Mouse (Mus musculus) layer of hippocampus, adult 2 months (tissue): ENCODE results near the gene Gprc5a. TPM values are rescaled to one million over a fixed set of nuclear protein-coding genes. Genes with fewer than 3 reads are reported as not detected.

Experiments used
- DNase-seq, 2 experiments: peaks; one replicate each; pipeline ENCODE4 v3.0.0; 2022; ENCODE audit warnings: low spot score in 2 of 2
- H3K27ac ChIP-seq: fragments of 200-600 bp; 2 replicates; pipeline ENCODE4 v1.8.1; 2022
- H3K4me3 ChIP-seq: fragments of 200-600 bp; 2 replicates; pipeline ENCODE4 v1.8.1; 2022; ENCODE audit warnings: mild to moderate bottlenecking
- CTCF ChIP-seq: fragments of 200-600 bp; conservative IDR thresholded peaks from 2 replicates; pipeline ENCODE4 v1.8.1; 2022; ENCODE audit warnings: antibody characterized with exemption, mild to moderate bottlenecking, moderate library complexity
- long read RNA-seq, 2 experiments: library from polyadenylated mRNA; stranded (forward); transcript quantifications; one replicate each; pipeline ENCODE4 v2.0.0; 2021; ENCODE audit warnings: borderline mapping rate in 2 of 2
- total RNA-seq, 2 experiments: library from RNA; stranded (reverse); gene quantifications; 2 replicates each; pipeline ENCODE4 v1.2.3; 2021

Gene Gprc5a
- under 1 TPM in 1 of 2 experiments, not detected in 1; 0.41 TPM for total RNA-seq
- long read RNA-seq, experiment 1 = 0 reads
- long read RNA-seq, experiment 2 = 0 reads

DNA sequence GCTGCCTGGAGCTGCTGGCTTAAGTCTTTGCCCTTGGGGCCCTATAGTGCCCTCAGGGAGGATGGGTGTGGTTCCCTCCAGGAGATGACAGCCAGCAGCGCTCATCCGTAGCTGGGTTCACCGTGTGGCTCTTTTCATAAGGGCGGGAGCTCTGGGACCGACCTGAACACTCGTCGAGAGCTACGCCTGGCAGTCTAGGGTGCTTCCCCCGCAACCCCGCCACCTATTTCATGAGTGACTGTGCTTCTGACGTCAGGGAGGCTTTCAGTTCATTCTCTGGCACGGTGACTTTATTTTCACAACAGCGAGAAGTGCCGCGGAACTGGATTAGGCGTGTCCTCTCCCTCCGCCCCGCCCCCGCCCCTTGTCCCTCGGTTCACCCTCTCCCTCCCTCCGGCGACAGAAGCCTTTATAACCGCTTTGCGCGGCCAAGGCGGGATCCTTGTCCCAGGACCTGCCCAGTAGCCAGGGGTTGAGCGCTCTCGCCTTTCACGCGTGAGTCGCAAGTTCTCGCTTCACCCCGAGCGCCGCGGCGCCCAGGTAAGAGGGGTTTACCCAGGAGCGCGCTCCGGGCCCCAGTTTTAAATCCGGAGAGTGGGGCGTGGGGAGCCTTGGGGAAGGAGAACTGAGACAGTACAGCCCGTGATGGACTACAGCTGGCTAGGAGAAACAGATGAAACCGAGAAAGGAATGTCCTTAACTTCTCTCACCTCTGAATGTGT lies at the start of gene Gprc5a:
Gene Gprc5a, plus strand, starts transcription at position 416 of the 722 bp plus-strand sequence.
- no peak for TF ChIP-seq CTCF
- DNase-seq = no peak

DNA sequence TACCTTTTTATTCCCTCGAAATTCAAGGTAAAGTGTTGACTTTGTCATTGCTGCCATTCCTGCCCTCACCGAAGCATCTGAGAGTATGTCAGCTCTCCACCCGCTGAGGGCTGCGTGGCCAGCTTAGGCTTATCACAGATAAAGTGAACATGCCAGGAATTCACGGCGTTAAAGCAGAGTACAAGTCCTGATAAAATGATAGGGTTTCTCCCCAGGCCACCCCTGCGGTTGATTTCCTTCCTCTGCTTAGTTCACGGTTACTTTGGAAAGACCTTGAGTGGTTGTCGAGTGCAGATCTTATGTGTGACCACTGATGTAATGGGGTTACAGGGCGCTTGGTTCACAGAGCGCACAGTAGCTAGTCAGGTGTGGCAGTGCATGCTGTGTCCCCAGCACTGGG lies 48.2 kb upstream of the Gprc5a start:
- TF ChIP-seq CTCF = no peak
- no peak for DNase-seq
- H3K4me3 ChIP-seq = no peak overlapping the region
- no peak overlapping the region for H3K27ac ChIP-seq

More for the DNA sequence above, at the start of gene Gprc5a:
- no peak within 1 kb of the TSS for H3K27ac ChIP-seq
- peak within 1 kb of the TSS; percentile 47 for H3K4me3 ChIP-seq

DNA sequence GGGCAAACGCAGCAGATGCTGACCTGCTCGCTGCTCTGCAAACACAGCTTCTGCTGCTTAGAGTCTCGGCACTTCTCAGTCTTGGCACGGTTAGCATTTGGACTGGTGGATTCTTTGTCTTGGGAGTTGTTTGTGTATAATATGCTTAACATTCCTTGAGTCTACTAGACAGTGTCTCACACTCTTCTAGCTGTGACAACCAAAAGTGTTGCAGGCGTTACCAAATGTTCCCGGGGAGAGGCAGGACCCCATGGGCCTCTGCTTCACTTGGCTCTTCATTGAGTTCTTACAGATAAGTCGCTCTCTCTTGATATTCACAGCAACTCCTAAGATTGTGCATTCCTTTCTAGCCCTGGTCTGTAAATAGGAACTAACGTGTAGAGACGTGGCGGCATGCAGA lies 45.9 kb upstream of the Gprc5a start:
- TF ChIP-seq CTCF = no peak
- H3K27ac ChIP-seq = no peak overlapping the region
- no peak overlapping the region for H3K4me3 ChIP-seq
- no peak for DNase-seq

DNA sequence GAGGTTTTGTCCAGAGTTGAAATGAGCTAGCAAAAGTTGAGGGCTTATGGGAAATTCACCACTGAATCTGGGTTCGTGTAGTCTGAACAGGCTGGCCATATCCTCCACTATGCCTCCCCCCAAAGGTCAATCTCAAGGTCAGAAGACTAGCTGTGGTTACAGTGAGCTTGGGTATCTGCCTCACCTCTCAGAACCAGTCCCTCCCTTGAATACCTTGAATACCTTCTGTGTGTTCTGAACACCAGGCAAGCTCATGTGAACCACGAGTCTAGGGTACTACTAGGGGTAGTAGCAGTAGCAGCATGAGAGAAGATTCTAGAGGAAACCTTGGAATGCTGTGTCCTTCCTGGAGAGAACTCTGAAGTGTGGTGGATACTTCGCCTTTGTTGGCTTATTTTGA lies 43.8 kb upstream of the Gprc5a start:
- Histone ChIP-seq H3K27ac (no peak overlapping the region), H3K4me3 (no peak overlapping the region)
- no peak for DNase-seq
- no peak for TF ChIP-seq CTCF

DNA sequence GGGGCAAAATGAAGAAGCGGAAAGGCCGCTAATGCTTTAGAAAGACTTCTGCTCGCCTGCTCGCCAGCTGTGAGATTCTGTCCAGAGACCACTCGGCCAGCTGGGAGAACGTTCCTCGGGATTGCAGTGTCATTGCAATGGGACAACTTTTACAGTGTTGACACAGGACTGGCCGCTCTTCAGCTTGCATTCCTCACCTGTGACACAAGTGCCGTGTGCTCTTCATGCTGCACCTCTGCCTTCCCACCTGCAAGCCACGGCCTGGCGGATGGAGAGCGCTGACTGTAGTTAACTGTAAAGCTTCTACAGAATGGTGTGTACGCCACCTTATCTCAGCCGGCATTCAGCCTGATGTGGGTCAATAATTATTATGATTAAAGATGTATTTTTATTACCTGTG lies 42.1 kb upstream of the Gprc5a start:
- no peak for DNase-seq
- no peak overlapping the region for H3K4me3 ChIP-seq
- TF ChIP-seq CTCF = no peak
- H3K27ac ChIP-seq = no peak overlapping the region

DNA sequence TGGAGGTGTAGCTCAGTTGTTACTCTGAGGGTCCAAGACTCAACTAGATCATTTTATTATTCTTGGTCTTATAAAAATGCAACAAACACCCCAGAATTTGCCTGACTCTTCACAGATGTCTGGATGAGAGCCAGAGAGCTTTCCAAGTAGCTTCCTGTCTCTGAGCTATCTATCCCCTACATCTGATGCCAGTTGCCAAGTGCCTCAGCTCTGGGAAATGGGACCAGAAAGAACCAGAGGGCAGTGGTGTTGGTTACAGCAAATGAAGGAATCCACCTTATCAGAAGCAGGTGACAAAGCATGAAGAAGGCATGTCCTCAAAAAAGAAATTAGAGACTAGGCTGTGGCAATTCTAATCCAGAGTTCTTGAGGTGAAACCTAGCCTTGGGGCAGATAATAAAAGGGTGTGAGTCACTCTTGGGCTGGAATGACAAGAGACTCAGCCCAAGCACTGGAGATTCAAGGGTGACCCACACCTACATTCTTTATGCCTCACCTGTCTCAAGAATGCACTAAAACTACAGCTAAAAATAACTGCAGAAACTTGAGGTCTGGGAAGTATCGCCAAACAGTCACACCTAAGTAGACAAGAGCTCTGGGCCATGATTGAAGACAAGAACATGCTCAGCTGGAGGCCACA lies 40.5 kb upstream of the Gprc5a start:
- H3K4me3 ChIP-seq = no peak overlapping the region
- DNase-seq = peak in 1 of 2 experiments; percentile 23
- no peak for TF ChIP-seq CTCF
- no peak overlapping the region for H3K27ac ChIP-seq

DNA sequence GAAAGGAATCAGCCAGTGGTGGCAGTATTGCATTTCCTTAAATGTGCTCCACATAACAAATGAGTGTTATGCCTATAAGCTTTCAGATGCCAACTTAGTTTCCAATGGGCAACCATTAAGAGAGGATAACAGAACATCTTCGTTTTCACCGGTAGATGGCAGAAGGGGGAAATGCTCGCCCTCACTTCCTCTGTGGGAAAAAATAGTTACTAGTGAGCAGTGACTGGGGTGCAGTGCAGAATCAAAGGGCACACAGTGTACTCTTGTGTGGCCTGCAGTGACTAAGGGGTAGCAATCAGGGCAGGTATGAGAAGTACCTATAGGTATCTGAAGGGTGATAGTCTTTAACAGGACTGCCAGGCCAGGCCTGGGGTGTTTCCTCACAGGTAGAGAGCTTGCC lies 39.2 kb upstream of the Gprc5a start:
- peak; percentile 42 to 44 for DNase-seq
- no peak overlapping the region for H3K4me3 ChIP-seq
- TF ChIP-seq CTCF = peak; percentile 83

DNA sequence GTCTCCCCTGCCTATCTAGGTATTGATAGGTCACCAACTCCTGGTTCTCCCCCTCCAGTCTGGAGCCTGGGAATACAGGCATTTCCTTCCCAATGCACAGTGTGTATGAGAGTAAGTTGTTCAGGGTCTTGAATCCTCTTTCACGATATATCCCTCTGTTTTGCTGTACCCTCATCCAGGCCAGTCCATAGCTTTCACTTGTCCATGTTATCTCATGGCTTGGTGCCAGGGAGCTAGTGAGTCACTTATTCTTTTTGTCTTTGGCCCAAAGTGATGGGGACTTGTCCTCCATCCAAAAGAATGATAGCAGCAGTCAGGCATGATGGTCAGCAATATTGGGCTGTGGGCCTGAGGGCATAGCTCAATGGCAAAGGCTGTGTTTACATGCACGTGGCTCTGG lies 38.7 kb upstream of the Gprc5a start:
- no peak for TF ChIP-seq CTCF
- DNase-seq = no peak
- Histone ChIP-seq H3K27ac (no peak overlapping the region), H3K4me3 (no peak overlapping the region)

More for the DNA sequence above, 39.2 kb upstream of the Gprc5a start:
- H3K27ac ChIP-seq = no peak overlapping the region

DNA sequence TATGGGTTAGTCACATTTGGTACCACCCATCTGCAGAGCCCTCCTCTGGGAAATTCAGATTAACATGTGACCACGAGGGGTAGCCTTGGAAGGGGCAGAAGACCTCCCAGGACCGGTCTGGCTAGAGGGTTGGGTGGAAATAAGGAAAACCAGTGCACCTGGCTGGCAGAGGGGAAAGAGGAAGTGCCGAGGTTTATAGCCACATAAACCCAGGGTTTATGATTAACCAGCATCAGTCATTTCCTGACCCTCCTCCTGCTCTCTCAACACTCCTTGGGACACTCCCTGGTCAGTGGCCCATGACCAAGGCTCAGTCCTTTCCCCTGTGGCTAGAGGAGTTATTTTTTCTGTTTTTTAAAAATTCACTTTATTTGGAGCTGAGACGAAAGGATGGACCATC lies 36.2 kb upstream of the Gprc5a start:
- no peak for DNase-seq
- TF ChIP-seq CTCF = no peak
- H3K4me3 ChIP-seq = no peak overlapping the region
- H3K27ac ChIP-seq = no peak overlapping the region

DNA sequence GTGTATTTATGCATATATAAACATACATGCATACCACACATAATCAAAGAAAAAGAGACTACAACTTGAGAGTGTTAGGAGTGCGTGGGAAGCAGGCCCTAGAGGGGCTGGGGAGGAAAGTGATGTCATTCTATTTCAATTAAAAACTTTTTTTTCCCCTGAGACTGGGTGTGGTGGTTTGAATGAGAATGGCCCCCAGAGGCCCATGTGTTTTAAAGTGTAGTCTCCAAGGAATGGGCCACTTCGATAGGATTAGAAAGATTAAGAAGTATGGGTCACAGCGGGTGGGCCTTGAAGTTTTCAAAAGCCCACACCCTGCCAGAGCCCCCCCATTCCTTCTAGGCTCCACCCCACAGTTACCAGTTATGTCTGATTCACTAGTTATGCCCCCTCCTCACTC lies 26.8 kb upstream of the Gprc5a start:
- TF ChIP-seq CTCF = no peak
- H3K27ac ChIP-seq = no peak overlapping the region
- no peak overlapping the region for H3K4me3 ChIP-seq
- no peak for DNase-seq

DNA sequence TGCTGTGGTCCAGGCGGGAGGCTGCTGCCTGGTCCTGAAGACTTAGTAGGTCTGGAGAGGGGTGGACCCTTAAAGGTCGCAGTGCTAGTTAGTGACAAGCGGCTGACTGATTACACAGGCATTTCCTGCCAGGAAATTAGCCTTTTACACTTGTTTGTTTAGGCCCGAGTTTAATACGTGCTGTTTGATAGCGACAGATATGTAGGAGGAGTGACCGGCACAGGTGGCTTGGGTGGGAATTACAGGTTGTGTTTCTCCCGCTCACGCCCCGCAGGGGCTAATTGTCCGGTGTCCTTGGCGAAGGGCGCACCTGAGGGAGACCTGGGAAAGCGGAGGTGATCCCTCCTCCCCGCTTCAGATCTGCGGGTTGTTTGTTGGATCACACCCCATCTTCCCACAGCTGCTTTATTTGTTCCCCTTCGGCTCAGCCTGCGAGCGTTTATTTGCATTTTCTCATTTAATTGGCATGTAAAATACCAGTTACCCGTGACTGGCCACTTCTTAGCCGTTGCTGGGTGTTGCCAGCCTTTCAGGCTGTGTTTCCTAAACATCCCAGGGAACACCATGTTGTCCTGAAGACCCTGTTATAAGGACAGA lies 25.1 kb upstream of the Gprc5a start:
- no peak overlapping the region for H3K27ac ChIP-seq
- DNase-seq = no peak
- H3K4me3 ChIP-seq = peak overlapping the region; percentile 24; the same call in 1 of the 2 replicates
- TF ChIP-seq CTCF = no peak

DNA sequence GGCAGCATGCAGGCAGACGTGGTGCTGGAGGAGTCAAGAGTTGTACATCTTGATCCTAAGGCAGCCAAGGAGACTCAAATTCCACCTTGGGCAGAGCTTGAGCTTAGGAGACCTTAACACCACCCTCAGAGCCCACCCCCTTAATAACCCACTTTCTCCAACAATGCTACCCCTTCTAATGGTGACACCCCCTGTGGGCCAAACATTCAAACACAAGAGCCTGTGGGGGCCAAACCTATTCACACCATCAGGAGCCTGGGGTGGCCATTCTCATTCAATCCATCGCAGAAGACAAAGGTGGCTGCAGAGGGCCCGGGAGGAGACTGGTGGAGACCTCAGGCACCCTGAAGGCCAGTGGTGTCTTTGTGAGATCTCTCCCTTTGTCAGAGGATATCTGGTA lies 23.5 kb upstream of the Gprc5a start:
- Histone ChIP-seq H3K27ac (no peak overlapping the region), H3K4me3 (no peak overlapping the region)
- no peak for DNase-seq
- no peak for TF ChIP-seq CTCF

DNA sequence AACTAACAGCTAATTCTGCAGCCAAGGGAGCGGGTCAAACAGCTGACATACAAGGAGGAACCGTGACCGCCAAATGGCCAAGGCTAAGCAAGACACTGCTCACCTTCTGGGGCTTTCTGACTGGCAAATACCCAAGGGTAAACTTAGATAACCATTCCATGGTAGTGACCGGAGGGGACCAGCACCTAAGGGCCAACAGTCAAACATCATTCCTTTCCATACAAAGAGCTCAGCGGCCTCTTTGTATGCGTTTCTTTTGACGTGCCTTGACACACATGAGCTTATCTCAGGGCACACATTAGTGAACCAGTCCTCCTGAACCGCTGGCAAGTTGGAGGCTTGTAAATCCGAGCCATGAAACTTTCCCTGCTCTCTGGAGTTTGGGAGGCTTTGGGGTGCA lies 18.2 kb upstream of the Gprc5a start:
- H3K4me3 ChIP-seq = no peak overlapping the region

More for the DNA sequence above, 18.2 kb upstream of the Gprc5a start:
- DNase-seq = no peak
- H3K27ac ChIP-seq = no peak overlapping the region
- TF ChIP-seq CTCF = no peak
